Mouse (Mus musculus) layer of hippocampus, adult 11-12 months (tissue): ENCODE data around the gene Olfr1333.

Source experiments
- DNase-seq: peaks from one replicate; pipeline ENCODE4 v3.0.0; 2022; ENCODE audit warnings: low spot score

Gene Olfr1333

DNA sequence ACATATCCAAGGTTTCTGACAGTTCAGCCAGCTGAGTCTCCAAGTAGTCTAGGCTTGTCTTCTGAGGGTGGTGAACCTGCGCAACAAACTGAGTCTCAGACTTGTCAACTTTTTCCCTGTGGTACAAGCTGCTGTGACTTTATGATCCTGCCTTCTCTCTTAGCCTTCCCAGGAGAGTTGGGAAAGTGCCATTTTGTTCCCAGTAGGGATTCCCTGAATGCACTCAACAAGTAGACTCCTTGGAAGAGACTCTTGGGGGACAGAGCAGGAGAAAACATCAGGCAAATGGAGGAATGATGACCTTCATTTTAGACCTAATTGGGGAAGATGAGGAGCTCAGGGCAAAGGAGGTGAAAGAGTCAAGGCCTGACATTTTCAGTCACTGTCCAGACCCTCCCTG, at the start of gene Olfr1333:
Gene Olfr1333, minus strand, starts transcription at position 101 of the 400 bp plus-strand sequence.
- no peak for DNase-seq

DNA sequence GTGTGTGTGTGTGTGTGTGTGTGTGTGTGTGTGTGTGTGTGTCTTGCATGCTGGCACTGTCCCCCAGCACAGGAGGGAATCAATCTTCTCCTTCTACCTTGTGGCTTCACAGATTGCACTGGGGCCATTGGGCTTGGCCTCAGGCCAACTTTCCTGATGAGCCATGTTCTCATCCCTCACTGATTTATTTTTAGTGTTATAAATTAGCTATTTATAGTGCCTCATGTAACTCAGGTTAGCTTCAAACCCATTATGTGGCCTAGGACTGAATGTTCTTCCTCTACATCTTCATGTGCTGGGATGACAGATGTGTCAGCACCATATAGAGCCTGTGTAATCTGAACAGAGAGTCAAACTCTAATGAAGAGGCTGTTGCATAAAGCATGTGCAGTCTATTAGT, 31.5 kb upstream of the Olfr1333 start:
- DNase-seq, result no peak

DNA sequence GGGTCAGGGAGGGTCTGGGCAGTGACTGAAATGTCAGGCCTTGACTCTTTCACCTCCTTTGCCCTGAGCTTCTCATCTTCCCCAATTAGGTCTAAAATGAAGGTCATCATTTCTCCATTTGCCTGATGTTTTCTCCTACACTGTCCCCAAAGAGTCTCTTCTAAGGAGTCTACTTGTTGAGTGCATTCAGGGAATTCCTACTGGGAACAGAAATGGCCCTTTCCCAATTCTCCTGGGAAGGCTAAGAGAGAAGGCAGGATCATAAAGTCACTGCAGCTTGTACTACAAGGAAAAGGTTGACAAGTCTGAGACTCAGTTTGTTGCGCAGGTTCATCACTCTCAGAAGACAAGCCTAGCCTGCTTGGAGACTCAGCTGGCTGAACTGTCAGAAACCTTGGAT, 28.3 kb upstream of the Olfr1333 start, which contains the start of gene Olfr1331:
Gene Olfr1331, plus strand, starts transcription at position 301 of the 400 bp plus-strand sequence.
- DNase-seq, result no peak

DNA sequence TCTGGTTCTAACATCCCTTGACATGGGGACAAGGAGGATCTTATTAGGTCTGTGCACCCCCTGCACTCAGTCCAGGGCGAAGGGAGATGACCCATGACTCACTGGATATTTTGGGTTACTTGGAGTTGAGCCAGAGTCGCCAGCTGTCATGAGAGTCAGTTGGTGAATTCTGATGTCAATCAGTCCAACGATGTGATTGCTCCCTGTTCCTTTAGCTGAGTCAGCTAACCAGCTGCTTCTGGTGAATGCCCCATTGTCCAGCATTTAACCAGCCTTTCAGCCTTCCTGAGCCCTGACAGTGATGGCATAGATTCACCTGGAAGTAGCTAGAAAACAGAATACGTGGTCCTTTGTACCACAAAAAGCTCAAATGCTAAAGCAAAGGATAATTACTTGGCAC, 26.6 kb upstream of the Olfr1333 start:
- peak; percentile 46 for DNase-seq

DNA sequence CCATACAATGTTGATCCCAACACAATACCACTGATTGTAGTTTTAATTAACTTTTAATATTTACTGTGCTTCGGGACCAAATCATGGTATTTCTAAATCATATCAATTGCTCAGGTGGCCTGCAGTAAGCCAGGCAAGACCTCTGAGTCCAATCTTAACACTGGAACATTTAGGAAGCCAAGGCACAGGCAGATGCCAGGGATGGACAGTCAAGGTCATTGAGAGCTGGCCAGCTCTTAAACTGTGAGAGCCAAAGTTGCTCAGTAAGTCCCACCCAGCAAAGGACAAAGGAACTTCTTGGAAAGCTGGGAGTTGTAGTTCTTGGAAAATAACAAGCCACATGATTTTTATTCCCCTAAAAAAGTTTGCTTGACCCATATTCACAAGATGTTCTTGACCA, 25.7 kb upstream of the Olfr1333 start:
- DNase-seq, result no peak

DNA sequence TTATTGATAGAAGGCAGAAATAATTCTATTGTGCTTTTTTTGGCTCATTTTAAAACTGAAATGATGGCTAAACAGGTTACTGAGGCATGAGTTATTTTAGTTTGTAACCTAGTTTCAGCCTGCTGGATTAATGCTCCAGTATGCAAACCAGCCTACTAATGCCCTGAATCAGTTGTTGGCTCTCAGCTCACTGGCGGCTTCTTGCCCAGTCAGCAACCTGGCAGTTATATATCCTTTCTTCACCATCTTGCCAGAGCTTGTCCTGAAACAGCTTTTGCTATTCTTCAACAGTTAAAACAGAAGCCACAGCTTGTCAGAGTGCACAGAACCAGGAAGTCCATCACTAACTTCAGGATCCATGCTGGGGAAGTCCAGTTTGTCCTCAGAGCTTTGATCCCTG, 17.2 kb downstream of the Olfr1333 start:
- DNase-seq, result no peak

DNA sequence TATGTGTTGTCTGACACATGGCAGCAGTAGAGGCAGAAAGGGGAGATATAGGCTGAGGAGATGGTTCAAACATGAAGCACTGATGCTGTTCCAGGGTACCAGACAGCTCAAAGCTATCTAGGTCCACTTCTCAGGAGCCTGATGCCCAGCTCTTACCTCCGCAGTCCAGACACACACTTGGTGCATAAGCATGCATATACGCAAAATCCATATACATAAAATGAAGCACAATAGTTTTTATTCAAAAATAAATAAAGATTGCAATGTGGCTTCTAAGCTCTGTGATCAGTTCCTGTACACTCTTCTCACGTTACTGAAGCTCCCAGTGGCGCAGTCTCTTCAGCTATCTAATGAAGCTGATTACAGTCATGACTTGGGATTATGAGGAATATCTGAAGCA, 26.2 kb downstream of the Olfr1333 start, which contains the start of gene Olfr1335:
Gene Olfr1335, minus strand, starts transcription at position 101 of the 400 bp plus-strand sequence.
- no peak for DNase-seq

DNA sequence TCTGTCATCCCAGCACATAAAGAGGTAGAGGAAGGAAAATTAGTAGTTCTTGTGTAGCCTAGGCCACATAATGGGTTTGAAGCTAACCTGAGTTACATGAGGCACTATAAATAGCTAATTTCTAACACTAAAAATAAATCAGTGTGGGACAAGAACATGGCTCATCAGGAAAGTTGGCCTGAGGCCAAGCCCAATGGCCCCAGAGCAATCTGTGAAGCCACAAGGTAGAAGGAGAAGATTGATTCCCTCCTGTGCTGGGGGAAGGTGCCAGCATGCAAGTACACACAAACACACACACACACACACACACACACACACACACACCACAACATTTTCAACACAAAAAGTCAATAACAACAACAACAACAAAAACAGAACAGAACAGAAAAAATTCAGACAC, 43.3 kb downstream of the Olfr1333 start:
- DNase-seq, result peak; percentile 2

DNA sequence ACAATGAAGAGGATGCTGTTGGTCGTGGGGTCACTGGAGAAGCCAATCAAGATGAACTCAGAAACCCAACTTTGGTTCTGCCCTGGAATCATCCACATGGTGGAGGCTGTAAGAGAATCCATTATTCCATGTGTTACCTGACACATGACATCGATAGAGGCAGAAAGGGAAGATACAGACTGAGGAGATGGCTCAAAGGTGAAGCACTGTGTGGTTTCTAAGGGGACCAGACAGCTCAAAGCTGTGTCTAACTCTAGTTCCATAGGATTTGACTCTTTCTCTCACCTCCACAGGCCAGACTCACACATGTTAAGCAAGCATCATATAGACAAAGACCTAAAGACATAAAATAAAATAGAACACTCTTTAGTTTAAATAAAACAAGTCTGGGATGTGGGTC, 53.6 kb downstream of the Olfr1333 start, which contains the start of gene Olfr1337:
Gene Olfr1337, minus strand, starts transcription at position 101 of the 400 bp plus-strand sequence.
- no peak for DNase-seq
